Mouse (Mus musculus) heart, adult 18-20 months (tissue): ENCODE data around the gene Gdnf. TPM values are rescaled to one million over a fixed set of nuclear protein-coding genes. Genes with fewer than 3 reads are reported as not detected.
A peak's percentile ranks its signal among the peaks of the same experiment; 100 is the strongest.

ENCODE experiments used
- DNase-seq, 2 experiments: peaks; one replicate each; pipeline ENCODE4 v3.0.0; 2021 to 2022; ENCODE audit warnings: mixed read lengths in 1 of 2
- total RNA-seq, 2 experiments: library from RNA; stranded (reverse); gene quantifications; 2 replicates each; pipeline ENCODE4 v1.2.3; 2021

Gdnf gene
- total RNA-seq, 2 experiments from 2014 or later: 0.21 to 0.25 TPM

- DNase-seq: no peak
Observed at GRCm38 (mm10) chr15:7862890-7863289, 52.2 kb downstream of the Gdnf start.

- no peak for DNase-seq
Observed at GRCm38 (mm10) chr15:7863328-7863727, 52.7 kb downstream of the Gdnf start.

GRCm38 (mm10) chr15:7865305-7865704, 54.7 kb downstream of the Gdnf start:
- DNase-seq: no peak

- no peak for DNase-seq
Observed at GRCm38 (mm10) chr15:7872473-7872872, 61.8 kb downstream of the Gdnf start.

GRCm38 (mm10) chr15:7875879-7876278, 65.2 kb downstream of the Gdnf start:
- DNase-seq: peak; percentile 14 to 29

- peak; percentile 25 to 37 for DNase-seq
Observed at GRCm38 (mm10) chr15:7877560-7878467, 67.2 kb downstream of the Gdnf start.

- DNase-seq: no peak
Observed at GRCm38 (mm10) chr15:7878861-7879260, 68.2 kb downstream of the Gdnf start.

- DNase-seq: no peak
Observed at GRCm38 (mm10) chr15:7879956-7880355, 69.3 kb downstream of the Gdnf start.

GRCm38 (mm10) chr15:7884181-7884580, 73.5 kb downstream of the Gdnf start:
- DNase-seq: no peak

GRCm38 (mm10) chr15:7885106-7885505, 74.5 kb downstream of the Gdnf start:
- no peak for DNase-seq

GRCm38 (mm10) chr15:7886591-7886990, 75.9 kb downstream of the Gdnf start:
- DNase-seq: no peak
